Mouse (Mus musculus): ENCODE results near the gene Hsdl2. TPM values are rescaled to one million over a fixed set of nuclear protein-coding genes. Genes with fewer than 3 reads are reported as not detected.
"Not testable (repeated sequence)": the region's sequence is repeated elsewhere in the genome, so short reads cannot be mapped to it uniquely, and the experiment has no call there.

Gene Hsdl2
- polyA plus RNA-seq, 1 experiment, result 45.7 TPM

DNA sequence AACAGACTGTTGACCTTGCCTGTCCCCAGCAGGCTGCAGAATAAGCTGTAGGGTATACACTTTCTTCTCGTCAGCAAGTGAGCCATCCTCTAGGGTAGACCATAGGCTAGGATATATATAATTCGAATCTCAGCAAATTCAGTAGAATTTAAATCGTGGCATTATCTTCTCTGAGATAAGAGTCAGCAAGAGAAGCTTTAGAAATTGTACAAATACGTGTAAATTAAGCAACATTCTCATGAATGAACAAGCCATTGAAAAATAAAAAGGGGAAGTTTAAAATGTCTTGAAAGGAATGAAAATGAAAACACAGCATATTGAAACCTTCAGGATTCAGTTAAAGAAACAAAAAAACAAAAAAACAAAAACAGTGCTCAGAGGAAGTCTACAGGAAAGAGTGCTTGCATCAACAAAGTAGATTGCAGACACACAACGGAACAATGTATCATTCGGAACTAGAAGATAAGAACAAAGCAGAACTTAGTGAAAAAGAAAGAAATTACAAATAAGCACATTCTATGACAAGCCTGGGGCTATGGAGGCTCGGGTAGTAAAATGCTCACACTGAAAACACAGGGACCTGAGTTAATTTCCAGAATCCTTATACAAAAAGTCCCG is 15.7 kb upstream of the Hsdl2 start:
- DNase-seq (ENCODE audit: low read depth), result no peak

DNA sequence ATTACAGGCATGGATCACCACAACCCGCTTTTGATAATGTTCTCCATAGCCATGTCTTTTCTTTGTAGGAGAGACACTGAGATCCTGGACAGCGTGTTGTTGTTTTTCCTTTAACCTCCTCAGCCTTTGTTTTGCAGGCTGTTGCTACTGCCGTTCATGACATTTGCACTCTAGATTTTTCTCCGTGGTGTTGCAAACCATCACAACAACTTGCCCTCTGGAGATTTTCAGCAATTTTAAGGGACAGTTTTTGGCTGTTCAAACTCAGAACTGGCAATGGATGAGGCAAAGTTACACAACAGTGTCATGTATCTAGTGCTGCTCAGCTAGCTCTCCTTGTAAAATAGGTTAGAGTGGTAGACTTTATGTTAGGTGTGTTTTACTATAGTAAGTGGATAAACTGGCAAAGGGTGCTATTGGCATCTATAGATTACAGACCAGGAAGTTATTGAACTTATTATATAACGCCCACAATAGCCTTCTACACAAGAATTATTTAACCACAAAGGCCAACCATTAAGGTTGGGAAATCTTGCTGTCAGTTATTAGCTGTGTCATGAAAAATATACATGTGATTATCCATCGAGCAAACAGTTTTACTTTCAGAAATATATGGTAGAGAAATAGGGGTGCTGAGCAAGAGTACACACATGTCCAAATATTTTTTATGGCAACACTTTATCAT is 13.6 kb upstream of the Hsdl2 start:
- no peak for DNase-seq (ENCODE audit: low read depth)

DNA sequence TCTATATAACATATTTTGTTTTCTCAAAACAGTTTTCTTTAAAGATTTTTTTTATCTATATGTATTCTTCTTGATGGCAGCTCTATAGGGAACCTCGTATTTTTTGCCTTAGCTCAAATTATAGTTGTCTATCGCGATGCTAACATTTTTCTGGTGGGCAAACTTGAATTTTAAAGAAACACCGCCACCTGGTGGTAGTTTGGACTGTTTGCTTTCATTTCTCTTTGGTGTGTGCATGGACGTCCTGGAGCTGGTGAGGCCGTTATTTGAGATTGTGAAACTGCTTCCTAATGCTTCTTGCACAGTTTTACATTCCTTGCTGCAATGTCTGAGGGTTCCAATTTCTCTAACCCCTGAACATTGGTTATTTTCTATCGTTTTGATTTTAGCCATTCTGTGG is 11.8 kb upstream of the Hsdl2 start:
- DNase-seq (ENCODE audit: low read depth), result no peak

DNA sequence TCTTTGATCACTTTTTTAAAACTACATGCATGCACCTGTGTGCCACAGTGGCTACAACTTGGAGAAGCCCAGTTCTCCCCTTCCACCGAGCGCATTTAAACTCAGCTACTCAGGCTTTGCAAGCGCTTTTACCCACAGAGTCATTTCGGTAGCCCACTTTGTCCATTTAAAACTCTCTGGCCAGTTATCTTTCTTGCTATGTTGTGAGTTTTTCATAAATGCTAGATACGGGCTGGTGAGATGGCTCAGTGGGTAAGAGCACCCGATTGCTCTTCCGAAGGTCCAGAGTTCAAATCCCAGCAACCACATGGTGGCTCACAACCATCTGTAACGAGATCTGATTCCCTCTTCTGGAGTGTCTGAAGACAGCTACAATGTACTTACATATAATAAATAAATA is 10.8 kb upstream of the Hsdl2 start:
- DNase-seq (ENCODE audit: low read depth), result not testable (repeated sequence)

DNA sequence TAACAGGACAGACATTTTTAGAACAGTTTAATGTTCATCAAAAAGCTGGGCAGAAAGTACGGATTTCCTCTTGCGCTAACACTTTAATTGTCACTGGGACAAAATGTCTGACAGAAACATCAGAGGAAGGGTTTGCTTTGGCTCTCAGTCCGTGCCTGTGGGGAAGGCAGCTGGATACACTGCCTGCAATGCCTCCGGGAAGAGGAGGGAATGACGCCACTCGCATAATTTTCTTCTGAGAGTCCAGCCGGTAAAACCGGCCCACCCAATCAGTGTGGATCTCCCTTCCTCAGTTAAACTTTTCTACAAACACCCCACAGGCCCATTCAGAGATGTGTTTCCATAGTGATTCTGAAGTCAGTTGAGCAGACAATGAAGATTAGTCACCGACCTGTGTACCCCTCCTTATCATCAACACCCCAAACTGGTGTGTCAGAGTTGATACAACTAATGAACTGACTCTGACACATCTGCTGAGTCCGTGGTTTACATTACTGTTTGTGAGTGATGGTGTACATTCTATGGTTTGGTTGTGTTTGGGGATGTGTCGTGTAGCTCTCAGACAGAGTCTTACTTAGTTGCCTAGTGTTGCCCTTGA is 8.7 kb upstream of the Hsdl2 start:
- no peak for DNase-seq (ENCODE audit: low read depth)

DNA sequence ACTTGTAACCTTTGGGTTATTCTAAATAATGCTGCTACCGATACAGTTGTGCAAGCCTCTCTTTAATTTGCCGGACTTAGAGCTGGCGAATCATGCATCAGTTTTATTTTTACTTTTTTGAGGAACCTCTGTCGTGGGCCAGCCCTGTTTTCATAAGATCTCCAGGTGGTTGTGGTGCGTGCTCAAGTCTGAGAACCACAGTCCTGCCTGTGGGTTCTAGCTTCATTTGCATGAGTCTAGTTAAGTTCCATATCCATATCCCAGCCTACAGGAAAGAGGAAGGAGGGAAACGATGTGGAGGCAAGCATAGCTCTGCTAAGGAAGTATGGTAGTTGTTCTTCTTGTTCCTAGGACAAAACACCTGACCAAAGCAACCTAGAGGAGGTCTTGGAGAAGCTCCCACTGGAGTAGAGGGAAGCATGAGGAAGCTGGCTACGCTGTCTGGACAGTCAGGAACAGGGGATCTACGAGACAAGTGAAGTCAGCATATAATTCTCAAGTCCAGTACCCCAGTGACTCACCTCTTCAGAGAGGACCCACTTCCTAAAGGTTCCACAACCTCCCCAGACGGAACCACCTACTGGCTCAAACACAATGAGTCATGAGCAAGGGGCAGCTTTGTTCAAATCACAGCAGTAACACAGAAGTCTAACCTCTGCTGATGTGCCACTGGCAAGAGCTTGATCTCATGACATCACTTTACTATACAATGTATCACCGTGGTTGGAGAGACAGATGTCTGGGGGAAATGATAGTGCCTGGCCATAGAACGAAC is 6.0 kb upstream of the Hsdl2 start:
- no peak for DNase-seq (ENCODE audit: low read depth)

DNA sequence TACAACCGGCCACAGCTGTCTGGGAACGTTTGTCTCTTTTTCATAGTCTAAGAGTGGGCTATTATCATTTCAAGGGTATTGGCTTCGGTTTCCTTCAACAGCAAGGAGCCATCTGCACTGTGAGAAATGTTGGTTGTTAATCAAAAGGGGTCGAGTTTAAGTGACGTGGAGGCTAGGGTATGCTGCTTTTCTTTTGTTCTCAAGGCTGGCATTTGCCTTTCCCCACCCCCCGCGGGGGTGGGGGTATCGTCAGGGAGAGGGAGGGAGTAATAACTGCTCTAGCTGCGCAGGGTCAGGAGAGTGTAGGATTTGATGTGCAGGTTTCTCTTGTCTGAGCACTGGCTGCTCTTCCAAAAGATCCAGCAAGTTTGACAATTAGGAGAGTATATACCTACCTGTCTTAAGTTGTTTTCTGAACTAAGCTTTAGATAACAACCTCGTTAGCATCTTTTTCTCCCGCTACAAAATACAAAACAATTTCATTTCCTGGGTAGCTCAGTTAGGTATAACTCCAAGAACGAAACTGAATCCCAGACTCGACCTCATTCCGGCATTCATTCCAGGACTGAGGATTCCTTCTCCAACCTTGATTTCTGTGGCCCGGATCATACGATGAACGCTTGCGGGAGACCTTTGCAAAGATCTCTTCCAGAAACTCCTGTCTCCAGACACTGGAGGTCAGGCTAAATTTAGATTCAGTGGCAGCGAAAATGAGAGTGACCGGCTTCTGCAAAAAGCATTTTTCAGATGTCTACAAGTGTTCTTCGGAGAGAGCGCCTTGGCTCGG is 675 bp upstream of the Hsdl2 start:
- no peak for DNase-seq (ENCODE audit: low read depth)

DNA sequence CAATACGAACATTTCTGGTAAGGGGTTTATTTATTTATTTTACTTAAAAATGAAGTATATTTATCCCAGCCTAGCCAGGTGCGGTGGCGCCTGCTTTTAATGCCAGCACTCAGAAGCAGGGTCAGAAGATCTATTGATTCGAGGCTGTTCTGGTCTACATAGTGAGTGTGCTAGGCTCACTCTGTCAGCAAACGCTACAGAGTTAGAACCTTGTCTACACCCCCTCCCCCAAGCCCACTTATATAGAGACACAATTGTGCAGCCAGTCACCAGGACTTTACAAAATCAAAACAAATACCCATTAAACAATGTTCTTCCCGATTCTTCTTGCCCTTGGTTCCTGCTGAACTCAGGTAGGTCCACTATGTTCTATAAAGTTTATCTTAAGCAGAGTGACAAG is 823 bp downstream of the Hsdl2 start:
- DNase-seq (ENCODE audit: low read depth), result no peak

DNA sequence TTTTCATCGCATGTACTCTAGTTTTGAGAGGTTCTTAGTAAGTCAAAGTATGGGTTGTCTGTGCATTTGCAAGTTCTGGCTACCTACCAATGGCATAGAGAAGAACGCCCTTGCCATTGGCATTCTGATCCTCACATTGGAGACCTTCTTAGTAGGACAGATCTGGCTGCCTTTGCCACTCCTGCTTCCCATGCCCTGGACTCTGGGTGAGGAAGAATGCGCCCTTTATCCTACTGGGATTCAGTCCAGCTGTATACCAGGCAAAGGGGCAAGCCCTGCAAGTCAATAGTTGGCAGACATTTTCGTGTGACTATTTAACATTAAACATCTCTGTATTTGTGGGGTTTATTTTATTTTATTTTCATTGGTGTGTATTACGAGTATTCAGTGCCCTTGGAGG is 3.7 kb downstream of the Hsdl2 start:
- no peak for DNase-seq (ENCODE audit: low read depth)

DNA sequence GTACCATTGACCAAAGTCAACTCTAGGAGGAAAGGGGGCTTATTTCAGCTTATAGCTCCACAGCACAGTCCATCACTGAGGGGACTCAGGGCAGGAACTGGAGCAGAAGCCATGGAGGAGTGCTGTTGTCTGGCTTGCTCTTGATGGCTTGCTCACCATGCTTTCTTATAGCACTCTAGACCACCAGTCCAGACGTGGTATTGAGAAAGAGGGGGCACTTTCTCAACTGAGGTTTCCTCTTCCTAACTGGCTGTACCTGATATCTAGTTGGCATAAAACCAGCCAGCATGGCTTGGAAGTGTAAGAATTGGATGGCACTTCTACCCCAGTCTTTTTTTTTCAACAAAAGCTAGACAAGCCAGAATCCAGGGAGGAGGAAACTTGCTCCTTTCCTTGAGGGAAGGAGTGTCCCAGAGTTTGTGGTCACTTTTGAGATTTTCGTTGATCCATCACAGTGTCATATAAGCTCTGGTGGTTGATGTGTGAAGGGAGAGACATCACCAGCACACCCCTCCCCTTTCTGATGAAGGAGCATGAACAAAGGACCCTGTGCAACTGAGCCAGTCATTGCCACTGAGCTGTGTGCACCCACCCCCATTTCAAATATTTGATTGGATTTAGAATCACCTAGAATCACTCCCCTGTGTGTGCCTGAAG is 6.0 kb downstream of the Hsdl2 start:
- DNase-seq (ENCODE audit: low read depth), result no peak

DNA sequence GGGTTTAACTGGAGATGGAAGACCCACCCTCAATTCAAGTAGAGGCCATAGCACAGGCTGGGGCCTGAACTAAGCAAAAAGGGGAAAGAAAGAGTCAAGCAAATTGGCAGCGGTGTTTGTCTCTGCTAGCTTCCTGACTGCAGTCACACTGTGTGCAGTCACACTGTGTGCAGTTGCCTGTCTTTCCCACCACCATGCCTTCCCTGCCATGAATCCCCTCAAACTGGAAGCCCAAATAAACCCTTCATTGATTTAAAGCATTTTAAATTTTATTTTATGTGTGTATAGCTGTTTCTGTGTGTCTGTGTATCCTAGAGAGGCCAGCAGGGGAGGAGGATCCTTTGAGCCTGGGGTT is 6.5 kb downstream of the Hsdl2 start:
- DNase-seq (ENCODE audit: low read depth), result no peak

DNA sequence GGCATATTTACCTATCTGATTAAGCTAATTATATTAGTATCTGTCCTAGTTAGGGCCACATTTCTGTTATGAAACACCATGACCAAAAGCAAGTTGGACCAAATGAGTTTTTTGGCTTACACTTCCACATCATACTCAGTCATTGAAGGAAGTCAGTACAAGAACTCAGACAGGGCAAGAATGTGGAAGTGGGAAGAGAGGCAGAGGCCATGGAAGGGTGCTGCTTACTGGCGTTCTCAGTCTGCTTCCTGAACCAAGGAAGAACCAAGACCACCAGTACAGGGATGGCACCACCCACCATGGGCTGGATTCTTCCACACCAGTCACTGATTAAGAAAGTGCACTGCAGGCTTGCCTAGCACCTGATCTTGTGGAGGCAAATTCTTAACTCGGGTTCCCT is 13.3 kb downstream of the Hsdl2 start:
- no peak for DNase-seq (ENCODE audit: low read depth)

DNA sequence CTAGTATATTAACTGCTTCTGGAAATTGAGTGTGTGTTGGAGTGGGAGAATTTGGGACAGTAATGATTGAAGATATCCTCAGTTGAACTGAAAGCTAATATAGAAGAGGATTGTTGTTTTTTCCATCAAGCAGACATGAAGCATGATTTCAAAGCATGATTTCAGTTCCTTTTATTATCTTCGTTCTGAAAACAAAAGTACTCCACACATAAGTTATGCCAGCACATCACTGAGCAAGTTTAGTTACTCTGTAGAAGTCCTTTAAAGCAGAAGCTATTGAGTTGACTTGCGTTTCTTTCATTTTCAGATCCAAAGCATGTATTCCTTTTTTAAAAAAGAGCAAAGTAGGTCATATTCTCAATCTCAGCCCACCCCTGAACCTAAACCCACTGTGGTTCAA is 15.2 kb downstream of the Hsdl2 start:
- no peak for DNase-seq (ENCODE audit: low read depth)

DNA sequence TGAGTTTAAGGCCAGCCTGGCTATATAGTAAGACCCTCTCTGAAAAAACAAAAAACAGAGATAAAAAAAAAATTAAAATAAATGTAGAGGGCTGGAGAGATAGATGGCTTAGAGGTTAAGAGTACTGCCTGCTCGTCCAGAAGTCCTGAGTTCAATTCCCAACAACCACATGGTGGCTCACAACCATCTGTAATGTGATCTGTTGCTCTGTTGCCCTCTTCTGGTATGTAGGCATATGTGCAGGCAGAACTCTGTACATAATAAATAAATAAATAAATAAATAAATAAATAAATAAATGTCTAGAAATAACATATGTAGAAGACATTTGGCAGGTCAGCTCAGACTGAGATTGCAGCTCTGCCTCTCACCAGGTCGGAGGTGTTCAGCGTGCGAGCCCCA is 21.3 kb downstream of the Hsdl2 start:
- DNase-seq (ENCODE audit: low read depth), result no peak

DNA sequence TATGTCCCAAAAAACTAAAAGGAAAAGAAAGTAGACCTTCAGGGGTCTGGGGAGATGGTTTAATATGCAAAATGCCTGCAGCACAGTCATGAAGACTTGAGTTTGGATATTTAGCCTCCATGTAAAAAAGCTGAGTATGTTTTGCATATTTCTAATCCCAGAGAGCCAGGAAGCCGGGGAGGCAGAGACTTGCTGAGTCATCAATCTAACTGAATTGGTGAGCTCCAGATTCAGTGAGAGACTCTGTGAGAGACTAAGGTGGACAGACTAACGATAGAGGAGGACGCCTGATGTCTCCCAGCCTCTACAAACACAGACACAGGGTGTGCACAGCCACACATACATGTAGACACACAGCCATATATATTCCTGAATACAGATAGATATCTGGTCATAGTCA is 23.5 kb downstream of the Hsdl2 start:
- no peak for DNase-seq (ENCODE audit: low read depth)

DNA sequence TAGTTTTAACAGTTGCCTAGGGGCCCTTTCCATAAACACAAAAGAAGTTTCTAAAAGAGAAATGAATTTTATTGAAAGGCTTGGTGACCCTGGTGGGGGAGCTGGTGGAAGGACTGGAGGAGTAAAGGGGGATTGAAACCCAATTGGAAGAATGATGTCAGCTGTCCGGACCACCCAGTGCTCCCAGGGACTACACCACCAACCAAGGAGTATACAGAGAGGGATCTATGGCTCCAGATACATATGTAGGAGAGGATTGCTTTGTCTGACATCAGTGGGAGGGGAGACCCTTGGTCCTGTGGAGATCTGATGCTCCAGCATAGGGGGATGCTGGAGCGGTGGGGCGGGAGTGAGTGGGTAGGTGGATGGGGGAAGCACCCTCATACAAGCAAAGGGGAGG is 24.1 kb downstream of the Hsdl2 start:
- DNase-seq (ENCODE audit: low read depth), result no peak

DNA sequence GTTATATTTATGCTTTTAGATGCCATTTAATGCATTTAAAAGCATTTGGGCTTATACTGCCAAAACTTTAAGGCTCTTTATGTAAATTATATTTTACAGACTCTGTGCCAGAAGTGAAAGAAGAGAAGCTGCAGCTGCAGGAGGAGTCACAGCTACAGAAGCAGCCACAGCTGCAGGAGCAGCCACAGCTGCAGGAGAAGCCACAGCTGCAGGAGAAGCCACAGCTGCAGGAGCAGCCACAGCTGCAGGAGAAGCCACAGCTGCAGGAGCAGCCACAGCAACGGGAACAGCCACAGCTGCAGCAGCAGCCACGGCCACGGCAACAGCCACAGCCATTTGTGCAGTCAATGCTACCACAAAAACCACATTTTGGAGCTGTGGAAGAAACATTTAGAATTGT is 29.0 kb downstream of the Hsdl2 start:
- DNase-seq (ENCODE audit: low read depth), result no peak

DNA sequence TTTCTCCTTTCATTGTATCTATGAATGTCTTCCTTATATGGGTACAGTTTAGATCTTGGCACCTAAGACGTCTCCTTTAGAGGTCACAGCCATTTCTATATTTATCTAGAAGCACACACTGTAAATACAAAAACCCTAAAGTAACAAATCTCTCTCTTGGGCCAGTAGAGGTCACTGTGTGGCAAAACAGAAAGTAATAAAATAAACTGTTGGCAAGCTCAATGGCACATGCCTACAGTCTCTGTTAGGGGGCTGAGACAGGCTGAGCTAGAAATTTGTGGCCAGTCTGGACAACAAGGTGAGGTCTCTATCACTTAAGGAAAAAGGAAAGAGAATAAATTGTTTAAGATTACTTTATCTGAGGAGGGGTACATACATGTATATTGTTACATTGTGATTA is 33.6 kb downstream of the Hsdl2 start:
- DNase-seq (ENCODE audit: low read depth), result no peak

DNA sequence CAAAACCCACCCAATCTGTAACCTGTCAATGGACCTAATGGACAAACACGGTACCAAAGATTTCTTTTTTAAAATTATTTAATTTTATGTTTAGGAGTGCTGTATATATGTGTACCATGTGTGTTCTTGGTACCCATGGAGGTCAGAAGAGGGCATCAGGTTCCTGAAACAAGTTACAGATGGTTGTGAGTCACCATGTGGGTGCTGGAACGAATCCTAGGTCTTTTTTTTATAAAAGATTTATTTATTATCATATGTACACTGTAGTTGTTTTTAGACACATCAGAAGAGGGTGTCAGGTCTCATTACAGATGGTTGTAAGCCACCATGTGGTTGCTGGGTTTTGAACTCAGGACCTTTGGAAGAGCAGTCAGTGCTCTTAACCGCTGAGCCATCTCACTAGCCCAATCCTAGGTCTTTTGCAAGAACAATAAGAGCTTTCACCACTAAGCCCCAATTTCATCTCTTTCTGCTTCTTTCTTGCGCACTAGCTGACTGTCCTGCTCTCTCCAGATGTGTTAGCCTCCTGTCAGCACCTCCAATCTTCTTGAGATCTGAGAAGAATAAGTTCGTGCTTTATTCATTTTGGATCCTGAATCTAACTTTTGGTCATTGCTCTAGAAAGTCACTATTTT is 38.4 kb downstream of the Hsdl2 start:
- no peak for DNase-seq (ENCODE audit: low read depth)

DNA sequence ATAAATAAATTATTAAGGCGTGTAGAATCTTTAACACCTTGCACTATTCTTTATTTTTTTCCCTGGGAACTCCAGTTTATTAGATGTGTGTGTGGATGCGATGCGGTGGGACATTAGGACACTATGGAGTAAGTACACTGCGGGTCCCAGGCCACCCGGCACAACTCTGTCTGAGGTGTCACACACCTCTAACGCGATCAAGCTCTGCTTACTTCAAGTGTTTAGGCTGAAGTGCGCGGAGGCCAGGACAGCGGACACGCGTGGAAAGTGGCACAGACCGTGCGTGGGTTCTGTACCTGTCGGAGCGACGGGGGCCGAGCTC is 44.3 kb downstream of the Hsdl2 start:
- DNase-seq (ENCODE audit: low read depth), result no peak

All from gonadal fat pad, adult 2 months (tissue).